Mouse (Mus musculus): ENCODE measurements around the gene Adamtsl1. TPM values are rescaled to one million over a fixed set of nuclear protein-coding genes. Genes with fewer than 3 reads are reported as not detected.

Adamtsl1 gene
- total RNA-seq, 1 experiment from 2014 or later, result 8.7 TPM

- no peak for DNase-seq
These were observed 894.4 kb downstream of the Adamtsl1 start for GRCm38 (mm10) chr4:86408421-86408820.

DNA sequence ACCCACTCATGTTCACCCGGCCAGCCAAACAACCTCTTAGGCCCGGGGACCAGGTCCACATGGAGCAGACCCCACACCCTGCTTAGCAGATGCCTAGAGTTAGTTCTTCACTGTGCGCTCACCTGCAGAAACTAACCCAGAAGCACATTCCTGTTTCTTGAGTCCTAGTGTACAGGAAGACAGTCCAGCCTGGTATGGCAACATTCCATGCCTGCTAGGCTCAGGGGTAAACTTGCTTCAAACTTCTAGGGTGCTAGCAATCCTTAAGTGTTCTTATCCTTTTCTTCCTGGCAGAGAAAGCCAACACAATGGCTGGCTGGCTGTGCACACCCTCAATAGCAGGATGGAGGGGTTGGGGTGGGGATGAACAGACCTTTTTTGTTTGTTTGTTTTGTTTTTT is 897.0 kb downstream of the Adamtsl1 start:
- DNase-seq, result no peak

DNA sequence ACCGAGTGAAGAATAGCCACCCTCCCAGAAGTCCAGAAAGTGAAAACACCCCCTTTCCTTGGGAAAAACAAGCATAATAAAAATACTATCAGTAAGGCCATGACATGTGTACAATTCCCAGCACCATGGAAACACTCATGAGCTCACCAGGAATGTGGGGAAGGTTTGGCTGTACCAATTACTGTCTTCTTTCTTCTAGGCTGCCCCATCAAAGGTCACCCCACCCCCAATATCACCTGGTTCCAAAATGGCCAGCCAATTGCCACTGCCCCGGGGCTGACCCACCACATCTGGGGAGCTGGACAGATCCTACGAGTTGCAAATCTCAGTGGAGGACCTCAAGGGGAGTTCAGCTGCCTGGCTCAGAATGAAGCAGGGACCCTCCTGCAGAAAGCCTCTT is 899.4 kb downstream of the Adamtsl1 start:
- DNase-seq, result no peak

DNA sequence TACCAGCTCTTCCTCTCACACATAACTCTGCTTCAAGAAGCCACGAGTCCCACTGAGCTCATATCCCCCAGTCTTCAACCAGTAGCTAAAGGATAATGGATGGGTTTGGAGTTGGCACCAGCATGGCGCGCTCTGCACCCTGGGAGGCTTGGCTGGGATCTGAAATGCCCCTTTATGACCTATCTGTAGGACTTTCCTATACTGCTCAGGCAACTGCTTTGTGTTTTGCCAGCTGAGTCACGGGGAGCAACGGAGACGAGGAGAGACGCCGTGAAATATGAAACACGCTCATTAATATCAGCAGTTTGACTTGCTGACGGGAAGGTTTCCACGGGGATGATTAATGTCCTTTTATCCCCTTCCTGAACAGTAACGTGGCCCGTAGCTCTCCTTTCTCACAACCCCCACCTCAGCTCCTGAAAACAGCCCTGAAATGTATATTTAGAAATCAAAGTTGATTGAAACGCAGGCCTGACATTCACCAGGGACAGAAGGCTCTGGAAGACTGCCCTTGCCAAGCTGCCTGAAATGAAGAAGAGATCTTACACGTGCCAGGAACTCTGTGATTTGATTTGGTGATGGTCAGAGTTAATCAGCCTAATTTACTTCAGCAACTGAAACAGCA is 902.5 kb downstream of the Adamtsl1 start:
- no peak for DNase-seq

DNA sequence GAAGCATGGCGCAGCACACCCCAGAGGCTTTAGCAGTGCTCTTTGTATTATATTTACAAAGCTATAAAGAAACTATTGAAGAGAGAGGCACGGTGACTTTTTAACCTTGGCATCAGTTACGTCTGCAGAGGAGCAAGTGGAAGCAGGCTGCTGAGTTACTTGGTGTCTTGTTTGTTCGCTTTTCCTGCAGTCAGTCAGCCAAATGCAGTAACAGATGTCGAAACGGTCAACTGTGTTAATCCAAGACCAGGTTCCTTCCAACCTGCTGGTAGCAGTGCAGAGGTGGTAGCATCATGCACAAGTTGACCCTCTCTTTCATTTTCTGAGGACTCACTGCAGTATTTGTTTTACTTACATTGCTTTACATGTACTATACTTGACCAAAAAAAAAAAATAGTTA is 908.6 kb downstream of the Adamtsl1 start:
- DNase-seq, result no peak

DNA sequence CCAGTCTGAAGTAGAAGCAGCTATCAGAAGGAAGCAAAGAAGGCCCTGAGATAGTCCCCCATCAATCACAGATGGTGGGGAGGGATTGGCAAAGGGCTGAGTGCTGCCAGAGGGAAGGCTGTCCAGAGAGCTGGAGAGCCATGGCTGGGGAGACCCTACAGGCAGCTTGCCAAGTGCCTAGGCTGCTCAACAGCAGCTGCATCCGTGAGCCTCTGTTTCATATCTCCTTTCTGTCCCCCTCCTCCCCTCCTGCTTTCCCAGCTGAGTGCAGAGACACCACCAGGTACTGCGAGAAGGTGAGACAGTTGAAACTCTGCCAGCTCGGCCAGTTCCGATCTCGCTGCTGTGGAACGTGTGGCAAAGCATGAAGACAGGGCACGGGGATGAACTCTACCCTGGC is 911.6 kb downstream of the Adamtsl1 start:
- DNase-seq, result no peak

GRCm38 (mm10) chr4:86426549-86426948 is 912.6 kb downstream of the Adamtsl1 start:
- no peak for DNase-seq

- DNase-seq, result no peak
These were observed 913.3 kb downstream of the Adamtsl1 start for GRCm38 (mm10) chr4:86427312-86427711.

DNA sequence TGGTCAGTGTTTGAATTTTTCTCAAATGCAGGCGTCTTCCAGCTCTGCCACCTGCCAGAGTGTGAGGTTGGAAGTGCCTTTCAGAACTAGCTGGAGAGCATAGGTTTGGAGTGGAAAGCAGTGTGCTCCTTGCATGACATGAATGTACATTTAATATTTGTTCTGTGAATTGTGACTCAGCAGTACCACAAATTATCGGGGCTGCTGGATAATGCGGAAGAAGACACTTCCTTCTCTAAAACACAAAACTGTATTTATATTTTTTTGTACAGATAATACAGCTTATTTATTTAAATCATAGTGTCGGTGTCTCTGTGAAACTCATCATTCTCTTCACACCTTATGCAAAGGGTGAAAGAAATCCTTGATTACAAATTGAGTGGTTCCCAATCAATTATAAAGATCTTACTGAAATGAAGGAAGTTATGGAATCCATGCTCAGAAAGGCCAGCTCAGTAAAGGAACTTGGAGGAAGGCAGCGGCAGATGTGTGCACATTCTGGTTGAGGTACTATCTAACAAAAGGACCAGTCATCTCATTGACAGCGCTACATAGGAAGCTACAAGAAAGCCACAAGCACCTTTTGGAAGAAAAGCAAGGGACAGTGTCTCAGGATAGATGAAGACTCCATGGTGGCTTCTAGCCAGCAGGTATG is 914.2 kb downstream of the Adamtsl1 start:
- no peak for DNase-seq

- DNase-seq, result no peak
These were observed 921.7 kb downstream of the Adamtsl1 start for GRCm38 (mm10) chr4:86435631-86436030.

DNA sequence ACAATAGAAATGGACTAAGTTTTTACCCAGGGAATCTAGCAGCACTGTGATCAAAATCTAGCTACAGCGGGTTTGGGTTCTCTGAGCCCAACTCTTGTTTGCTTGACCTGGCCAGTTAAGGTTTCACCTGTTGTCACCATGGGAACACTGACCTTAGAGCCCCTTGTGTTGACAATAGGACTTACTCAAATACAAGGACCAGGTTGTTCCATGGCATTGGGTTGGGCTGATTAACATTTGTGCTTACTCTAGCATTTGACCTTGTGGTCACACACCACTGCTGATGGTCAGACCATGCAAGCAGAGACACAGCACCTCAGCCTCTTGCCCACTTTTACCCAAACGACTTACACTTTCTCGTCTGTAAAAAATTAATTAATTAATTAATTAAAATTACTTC is 922.4 kb downstream of the Adamtsl1 start:
- DNase-seq, result no peak

GRCm38 (mm10) chr4:86450468-86450867 is 936.5 kb downstream of the Adamtsl1 start:
- no peak for DNase-seq

GRCm38 (mm10) chr4:86464808-86465207 is 950.8 kb downstream of the Adamtsl1 start:
- DNase-seq, result no peak

All from adrenal gland, postnatal 25 days (tissue).